Comparison of ENCODE assay signal across 8 mouse cellular contexts in genomic region chr5:33819876-33820732, GRCm38 (mm10). TPM values are rescaled to one million over a fixed set of nuclear protein-coding genes. Genes with fewer than 3 reads are reported as not detected.
A peak's percentile ranks its signal among the peaks of the same experiment; 100 is the strongest.
DNase-seq lines count a peak whose midpoint lies in the region; ATAC-seq and TF ChIP-seq lines count a peak whose summit lies in the region.

Nsd2 (plus strand) TSS chr5:33820725.

- H3K27me3 ChIP-seq in hindbrain, embryonic 16.5 days (replicated peaks; ENCODE audit: control insufficient read depth, insufficient read depth, low read length), result no peaks in the 10 kb centered on the region

- intact Hi-C loops in left cerebral cortex, adult 2 months (cut with DNase I), result loop anchor here (1.0 kb wide), 3 partner anchors 38 to 162 kb away; partner anchors contain the start of genes Letm1, Nelfa, Tacc3 and Tmem129

- no peaks in the 10 kb centered on the region for H3K9me3 ChIP-seq in hindbrain, embryonic 16.5 days (ENCODE audit: control insufficient read depth, low read length)

- H3K4me2 ChIP-seq in hindbrain, embryonic 16.5 days (ENCODE audit: low read length), result peak within 1 kb of the TSS; percentile 91

- H3K36me3 ChIP-seq in hindbrain, embryonic 16.5 days (ENCODE audit: control insufficient read depth, insufficient read depth, low read length), result no peaks in the 10 kb centered on the region

- WGBS in hindbrain, embryonic 16.5 days, result under 1% methylated on average over 61 of the region's 136 CpGs

- ATAC-seq in hindbrain, embryonic 16.5 days, result peak; percentile 89
- ATAC-seq in megakaryocyte, adult 5-6 weeks (ENCODE audit: poor library complexity, severe bottlenecking), result peak; percentile 76

- DNase-seq in T-cell, adult 2 months (ENCODE audit: low spot score), result peak; percentile 81
- DNase-seq in cerebellum, postnatal 36 days, result peak; percentile 87 to 92
- DNase-seq in gastrocnemius, adult 18-20 months (ENCODE audit: low spot score), result peak; percentile 83
- DNase-seq in left cerebral cortex, adult 2 months (ENCODE audit: extremely low spot score in 1 of 2, low spot score in 2 of 2), result peak; percentile 93 to 94
- peak; percentile 88 for DNase-seq in right cerebral cortex, adult 2 months (ENCODE audit: low spot score in 2 of 2)
- DNase-seq in urinary bladder, postnatal 14 days (ENCODE audit: low spot score), result peak; percentile 87

- H3K9ac ChIP-seq in hindbrain, embryonic 16.5 days (ENCODE audit: low read depth, low read length), result peak within 1 kb of the TSS; percentile 100

- no peak; the same call in 1 of the 2 replicates for TF ChIP-seq CTCF in left cerebral cortex, adult 2 months (IDR thresholded peaks at IDR 0.05)

- H3K27ac ChIP-seq in hindbrain, embryonic 16.5 days (ENCODE audit: low read depth, low read length), result peak within 1 kb of the TSS; percentile 100
- H3K27ac ChIP-seq in left cerebral cortex, adult 2 months, result peak within 1 kb of the TSS; percentile 95

- peak within 1 kb of the TSS; percentile 99 for H3K4me3 ChIP-seq in hindbrain, embryonic 16.5 days (ENCODE audit: low read length)
- H3K4me3 ChIP-seq in left cerebral cortex, adult 2 months, result peak within 1 kb of the TSS; percentile 99

- H3K4me1 ChIP-seq in hindbrain, embryonic 16.5 days (ENCODE audit: control insufficient read depth, insufficient read depth, low read depth, low read length), result peaks cover 35% of the 10 kb centered on the region

RNA-seq across cellular contexts. Expression of gene Nsd2, which starts in this region (rescaled TPM):
- total RNA-seq in gastrocnemius, adult 18-20 months (2021), result 10 to 100 TPM in 1 of 2 experiments, 1 to 10 TPM in 1; 8.4 to 11.2 TPM
- polyA plus RNA-seq in hindbrain, embryonic 16.5 days (2015; fragmentation: Nextera tagmentation; extraction: Ambion mirVana), result 52.9 and 68.7 TPM in 2 replicates
- 100 to 1,000 TPM; 150 to 155 TPM for total RNA-seq in left cerebral cortex, adult 2 months (2021)
- 49.9 and 61.0 TPM in 2 replicates for total RNA-seq in megakaryocyte, adult 5-6 weeks (2015)
- total RNA-seq in megakaryocyte, adult 5-6 weeks (2017), result 88.7 and 89.6 TPM in 2 replicates

Comparison
In these comparisons a context has a peak if more than half of its experiments do, and no peak if none do; other contexts are left out.
1. Peak in every context shown above with its lines: DNase-seq, ATAC-seq, H3K4me3 ChIP-seq and H3K27ac ChIP-seq.
2. RNA of gene Nsd2 (total RNA-seq): 150 to 155 TPM in left cerebral cortex, adult 2 months and 49.9 to 89.6 TPM in megakaryocyte, adult 5-6 weeks; 8.4 to 11.2 TPM in gastrocnemius, adult 18-20 months; every median in the first group is over 4 times any median in the second.